Comparison of ENCODE assay signal across 8 mouse cellular contexts in genomic region chr5:134687187-134687586, GRCm38 (mm10). TPM values are rescaled to one million over a fixed set of nuclear protein-coding genes. Genes with fewer than 3 reads are reported as not detected.
A peak's percentile ranks its signal among the peaks of the same experiment; 100 is the strongest.
DNase-seq lines count a peak whose midpoint lies in the region; ATAC-seq lines count a peak whose summit lies in the region.

No protein-coding gene starts in this region.

- H3K4me3 ChIP-seq in kidney, embryonic 14.5 days (ENCODE audit: low read length) = peak overlapping the region; percentile 71; the same call in 1 of the 2 replicates
- H3K4me3 ChIP-seq in embryonic facial prominence, embryonic 13.5 days = peak overlapping the region; percentile 84
- peak overlapping the region; percentile 65 for H3K4me3 ChIP-seq in hindbrain, embryonic 11.5 days (ENCODE audit: low read depth, low read length)
- peak overlapping the region; percentile 78 for H3K4me3 ChIP-seq in midbrain, embryonic 15.5 days

- H3K36me3 ChIP-seq in kidney, embryonic 14.5 days (ENCODE audit: control insufficient read depth, insufficient read depth, low read length) = 0 out of 2 replicates have a peak, but pooled peaks cover 6% of the 10 kb centered on the region
- peaks cover 39% of the 10 kb centered on the region for H3K36me3 ChIP-seq in embryonic facial prominence, embryonic 13.5 days
- H3K36me3 ChIP-seq in hindbrain, embryonic 11.5 days (ENCODE audit: control insufficient read depth, insufficient read depth, low read length) = no peaks in the 10 kb centered on the region
- peaks cover 9% of the 10 kb centered on the region; the same call in 1 of the 2 replicates for H3K36me3 ChIP-seq in midbrain, embryonic 15.5 days (replicated peaks)

- DNase-seq in kidney, postnatal 36 days = no peak
- DNase-seq in hindbrain, embryonic 11.5 days (ENCODE audit: low spot score) = no peak
- DNase-seq in urinary bladder, postnatal 10 days (ENCODE audit: low spot score) = no peak
- DNase-seq in adrenal gland, postnatal 10 days = no peak

- H3K4me2 ChIP-seq in kidney, embryonic 14.5 days (replicated peaks; ENCODE audit: low read depth, low read length) = peak overlapping the region; percentile 92; the same call in 1 of the 2 replicates
- peak overlapping the region; percentile 82 for H3K4me2 ChIP-seq in embryonic facial prominence, embryonic 13.5 days
- peak overlapping the region; percentile 72 for H3K4me2 ChIP-seq in hindbrain, embryonic 11.5 days (replicated peaks; ENCODE audit: low read depth, low read length)
- peak overlapping the region; percentile 74 for H3K4me2 ChIP-seq in midbrain, embryonic 15.5 days

- no peak overlapping the region for H3K27ac ChIP-seq in kidney, embryonic 14.5 days (ENCODE audit: low read depth, low read length)
- H3K27ac ChIP-seq in embryonic facial prominence, embryonic 13.5 days = no peak overlapping the region
- no peak overlapping the region for H3K27ac ChIP-seq in hindbrain, embryonic 11.5 days (ENCODE audit: low read depth, low read length)
- H3K27ac ChIP-seq in midbrain, embryonic 15.5 days = no peak overlapping the region

- ATAC-seq in kidney, embryonic 14.5 days (ENCODE audit: low FRiP score, low TSS enrichment) = no peak
- ATAC-seq in embryonic facial prominence, embryonic 13.5 days (ENCODE audit: insufficient number of reproducible peaks, insufficient read depth, low FRiP score, low TSS enrichment, low read depth) = no peak
- no peak for ATAC-seq in hindbrain, embryonic 11.5 days (ENCODE audit: low FRiP score)
- no peak for ATAC-seq in midbrain, embryonic 15.5 days (replicated peaks)
- no peak for ATAC-seq in activated CD4-positive, CD25-positive, alpha-beta regulatory T cell, adult 4 months

- H3K9me3 ChIP-seq in kidney, embryonic 14.5 days (ENCODE audit: control insufficient read depth, low read length) = no peaks in the 10 kb centered on the region
- H3K9me3 ChIP-seq in embryonic facial prominence, embryonic 13.5 days = no peaks in the 10 kb centered on the region
- no peaks in the 10 kb centered on the region for H3K9me3 ChIP-seq in hindbrain, embryonic 11.5 days (ENCODE audit: control insufficient read depth, low read length)
- H3K9me3 ChIP-seq in midbrain, embryonic 15.5 days = no peaks in the 10 kb centered on the region

- peaks cover 12% of the 10 kb centered on the region; the same call in 1 of the 2 replicates for H3K4me1 ChIP-seq in kidney, embryonic 14.5 days (ENCODE audit: control insufficient read depth, insufficient read depth, low read length)
- H3K4me1 ChIP-seq in embryonic facial prominence, embryonic 13.5 days = peaks cover 9% of the 10 kb centered on the region
- 0 out of 2 replicates have a peak, but pooled peaks cover 2% of the 10 kb centered on the region for H3K4me1 ChIP-seq in hindbrain, embryonic 11.5 days (replicated peaks; ENCODE audit: control insufficient read depth, insufficient read depth, low read length)
- H3K4me1 ChIP-seq in midbrain, embryonic 15.5 days = peaks cover 20% of the 10 kb centered on the region

- WGBS in kidney, embryonic 14.5 days = 77% methylated on average over 1 of the region's 1 CpGs
- 81% methylated on average over 1 of the region's 1 CpGs for WGBS in embryonic facial prominence, embryonic 13.5 days
- 80% methylated on average over 1 of the region's 1 CpGs for WGBS in hindbrain, embryonic 11.5 days
- WGBS in midbrain, embryonic 15.5 days = 89% methylated on average over 1 of the region's 1 CpGs

- no peaks in the 10 kb centered on the region for H3K27me3 ChIP-seq in kidney, embryonic 14.5 days (ENCODE audit: control insufficient read depth, insufficient read depth, low read length)
- H3K27me3 ChIP-seq in embryonic facial prominence, embryonic 13.5 days = no peaks in the 10 kb centered on the region
- H3K27me3 ChIP-seq in hindbrain, embryonic 11.5 days (ENCODE audit: control insufficient read depth, insufficient read depth, low read length) = no peaks in the 10 kb centered on the region
- no peaks in the 10 kb centered on the region for H3K27me3 ChIP-seq in midbrain, embryonic 15.5 days (replicated peaks)

- H3K9ac ChIP-seq in kidney, embryonic 14.5 days (ENCODE audit: low read depth, low read length) = no peak overlapping the region
- peak overlapping the region; percentile 88 for H3K9ac ChIP-seq in embryonic facial prominence, embryonic 13.5 days
- peak overlapping the region; percentile 73 for H3K9ac ChIP-seq in hindbrain, embryonic 11.5 days (ENCODE audit: low read depth, low read length)
- H3K9ac ChIP-seq in midbrain, embryonic 15.5 days = peak overlapping the region; percentile 80

RNA-seq across cellular contexts. Expression of gene Limk1, which starts 1.2 kb away (rescaled TPM):
- 6.7 and 9.1 TPM in 2 replicates for polyA plus RNA-seq in kidney, embryonic 14.5 days (2014; fragmentation: Nextera tagmentation; extraction: Ambion mirVana)
- 11.6 and 11.9 TPM in 2 replicates for polyA plus RNA-seq in embryonic facial prominence, embryonic 13.5 days (2015; fragmentation: Nextera tagmentation; extraction: Ambion mirVana)
- polyA plus RNA-seq in hindbrain, embryonic 11.5 days (2014; fragmentation: Nextera tagmentation; extraction: Ambion mirVana) = 12.4 and 14.7 TPM in 2 replicates
- polyA plus RNA-seq in midbrain, embryonic 15.5 days (2015; fragmentation: Nextera tagmentation; extraction: Ambion mirVana) = 21.6 and 25.1 TPM in 2 replicates
- 1 to 10 TPM; 3.8 to 4.2 TPM for polyA plus RNA-seq in activated CD4-positive, CD25-positive, alpha-beta regulatory T cell, adult 4 months (2017; shearing (Covaris generic))
- total RNA-seq in adrenal gland, postnatal 10 days (2021) = 10 to 100 TPM; 17.9 to 20.5 TPM

RNA-seq across cellular contexts. Expression of gene Eif4h, which starts 47.9 kb away (rescaled TPM):
- 463 and 491 TPM in 2 replicates for polyA plus RNA-seq in kidney, embryonic 14.5 days (2014; fragmentation: Nextera tagmentation; extraction: Ambion mirVana)
- 471 and 483 TPM in 2 replicates for polyA plus RNA-seq in embryonic facial prominence, embryonic 13.5 days (2015; fragmentation: Nextera tagmentation; extraction: Ambion mirVana)
- polyA plus RNA-seq in hindbrain, embryonic 11.5 days (2014; fragmentation: Nextera tagmentation; extraction: Ambion mirVana) = 434 and 445 TPM in 2 replicates
- polyA plus RNA-seq in midbrain, embryonic 15.5 days (2015; fragmentation: Nextera tagmentation; extraction: Ambion mirVana) = 343 and 356 TPM in 2 replicates
- 100 to 1,000 TPM; 112 to 143 TPM for polyA plus RNA-seq in activated CD4-positive, CD25-positive, alpha-beta regulatory T cell, adult 4 months (2017; shearing (Covaris generic))
- 100 to 1,000 TPM; 270 to 283 TPM for total RNA-seq in adrenal gland, postnatal 10 days (2021)

RNA-seq across cellular contexts. Expression of gene Eln, which starts 59.9 kb away (rescaled TPM):
- 7.7 and 9.5 TPM in 2 replicates for polyA plus RNA-seq in kidney, embryonic 14.5 days (2014; fragmentation: Nextera tagmentation; extraction: Ambion mirVana)
- polyA plus RNA-seq in embryonic facial prominence, embryonic 13.5 days (2015; fragmentation: Nextera tagmentation; extraction: Ambion mirVana) = 81.1 and 93.0 TPM in 2 replicates
- 1.7 and 1.8 TPM in 2 replicates for polyA plus RNA-seq in hindbrain, embryonic 11.5 days (2014; fragmentation: Nextera tagmentation; extraction: Ambion mirVana)
- polyA plus RNA-seq in midbrain, embryonic 15.5 days (2015; fragmentation: Nextera tagmentation; extraction: Ambion mirVana) = 8.7 and 9.3 TPM in 2 replicates
- under 1 TPM in 1 of 2 experiments, not detected in 1; 0.15 TPM for polyA plus RNA-seq in activated CD4-positive, CD25-positive, alpha-beta regulatory T cell, adult 4 months (2017; shearing (Covaris generic))
- 1,000 to 10,000 TPM in 1 of 2 experiments, 100 to 1,000 TPM in 1; 255 to 1,124 TPM for total RNA-seq in adrenal gland, postnatal 10 days (2021)
